Mouse (Mus musculus) midbrain, embryonic 12.5 days (tissue): Measurements from ENCODE around the gene Cdc25a. TPM values are rescaled to one million over a fixed set of nuclear protein-coding genes. Genes with fewer than 3 reads are reported as not detected.

Experiments used
- ATAC-seq: fragments of 200-750 bp; cut with Nextera tagmentation; 2 replicates; pipeline ENCODE4 v1.8.0; 2017; ENCODE audit warnings: low read depth, moderate TSS enrichment, moderate library complexity; ENCODE audit not compliant: low FRiP score
- H3K27ac ChIP-seq: fragments of 300-500 bp; sonication (generic); replicated peaks from 2 replicates; pipeline ENCODE4 v1.5.1; 2016; ENCODE audit warnings: mild to moderate bottlenecking
- H3K27me3 ChIP-seq: fragments of 300-500 bp; sonication (generic); 2 replicates; pipeline ENCODE4 v1.6.1; 2016; ENCODE audit warnings: mild to moderate bottlenecking
- H3K36me3 ChIP-seq: fragments of 300-500 bp; sonication (generic); 2 replicates; pipeline ENCODE4 v1.6.1; 2016
- H3K4me1 ChIP-seq: fragments of 300-500 bp; sonication (generic); 2 replicates; pipeline ENCODE4 v1.6.1; 2016
- H3K4me2 ChIP-seq: fragments of 300-500 bp; sonication (generic); replicated peaks from 2 replicates; pipeline ENCODE4 v1.6.1; 2016; ENCODE audit warnings: mild to moderate bottlenecking, moderate library complexity
- H3K4me3 ChIP-seq: fragments of 300-500 bp; sonication (generic); 2 replicates; pipeline ENCODE4 v1.5.1; 2016; ENCODE audit warnings: mild to moderate bottlenecking
- H3K9ac ChIP-seq: fragments of 300-500 bp; sonication (generic); replicated peaks from 2 replicates; pipeline ENCODE4 v1.6.1; 2016; ENCODE audit warnings: mild to moderate bottlenecking, moderate library complexity
- H3K9me3 ChIP-seq: fragments of 300-500 bp; sonication (generic); 2 replicates; pipeline ENCODE4 v1.6.1; 2016; ENCODE audit warnings: mild to moderate bottlenecking
- WGBS: fragments of 180-500 bp; shearing (Covaris S2); methylation state at CpG from one replicate; pipeline ENCODE4 v1.1.7; 2016; 5-methylcytosine and 5-hydroxymethylcytosine counted together
- polyA plus RNA-seq: library from polyadenylated mRNA; unstranded; fragments of >200 nt; fragmentation: Nextera tagmentation; extraction: Ambion mirVana; gene quantifications from 2 replicates; pipeline ENCODE4 v1.2.1, GENCODE M21; 2016

Gene Cdc25a
- polyA plus RNA-seq, 1 experiment from 2014 or later, result 41.7 TPM

DNA sequence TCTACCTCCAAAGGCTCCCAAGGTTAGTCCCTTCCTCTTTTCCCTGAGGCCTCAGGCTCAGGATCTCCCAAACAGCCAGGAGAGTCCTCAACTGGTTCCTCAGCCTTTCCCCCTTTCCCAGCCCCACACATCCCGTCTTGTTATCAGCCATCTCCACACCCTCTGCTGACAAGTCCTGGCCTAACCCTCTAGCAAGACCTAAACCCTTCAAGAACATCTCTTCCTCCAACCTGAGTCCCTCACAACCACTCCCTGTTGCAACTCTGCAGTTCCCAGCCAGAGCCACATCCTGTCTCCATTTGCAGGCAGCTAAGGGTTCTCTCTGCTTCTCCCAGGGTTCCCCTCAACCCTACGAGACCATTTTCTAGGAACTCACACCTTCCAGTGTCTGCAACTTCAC lies 9.2 kb upstream of the Cdc25a start:
- H3K4me2 ChIP-seq, result no peak overlapping the region
- H3K9ac ChIP-seq, result no peak overlapping the region
- peaks cover 7% of the 10 kb centered on the region; the same call in 1 of the 2 replicates for H3K27me3 ChIP-seq
- WGBS, result 65% methylated on average over 2 of the region's 2 CpGs
- no peak for ATAC-seq
- H3K36me3 ChIP-seq, result no peaks in the 10 kb centered on the region
- no peak overlapping the region for H3K4me3 ChIP-seq
- no peaks in the 10 kb centered on the region for H3K9me3 ChIP-seq
- 0 out of 2 replicates have a peak, but pooled peaks cover 2% of the 10 kb centered on the region for H3K4me1 ChIP-seq
- H3K27ac ChIP-seq, result no peak overlapping the region

- Histone ChIP-seq H3K27me3 (no peaks in the 10 kb centered on the region), H3K4me3 (no peak overlapping the region), H3K36me3 (no peaks in the 10 kb centered on the region), H3K4me2 (no peak overlapping the region), H3K9me3 (no peaks in the 10 kb centered on the region), H3K27ac (no peak overlapping the region), H3K9ac (no peak overlapping the region), H3K4me1 (0 out of 2 replicates have a peak, but pooled peaks cover 2% of the 10 kb centered on the region)
- ATAC-seq, result no peak
- WGBS, result 49% methylated on average over 6 of the region's 6 CpGs
These were observed 4.3 kb upstream of the Cdc25a start for GRCm38 (mm10) chr9:109870983-109871572.

GRCm38 (mm10) chr9:109875695-109876601 lies 569 bp downstream of the Cdc25a start:
- Histone ChIP-seq H3K27me3 (no peaks in the 10 kb centered on the region), H3K4me2 (peak overlapping the region; percentile 88), H3K27ac (peak overlapping the region; percentile 80), H3K9me3 (no peaks in the 10 kb centered on the region), H3K4me1 (peaks cover 17% of the 10 kb centered on the region), H3K36me3 (peaks cover 32% of the 10 kb centered on the region), H3K4me3 (peak overlapping the region; percentile 98), H3K9ac (peak overlapping the region; percentile 95)
- under 1% methylated on average over 67 of the region's 76 CpGs for WGBS
- ATAC-seq, result peak; percentile 72

GRCm38 (mm10) chr9:109876756-109877155 lies 1.4 kb downstream of the Cdc25a start:
- ATAC-seq, result no peak
- H3K4me3 ChIP-seq, result peak overlapping the region; percentile 98
- H3K27ac ChIP-seq, result no peak overlapping the region
- H3K9ac ChIP-seq, result peak overlapping the region; percentile 95
- H3K4me1 ChIP-seq, result peaks cover 17% of the 10 kb centered on the region
- peak overlapping the region; percentile 88 for H3K4me2 ChIP-seq
- H3K36me3 ChIP-seq, result peaks cover 40% of the 10 kb centered on the region
- no peaks in the 10 kb centered on the region for H3K9me3 ChIP-seq
- no peaks in the 10 kb centered on the region for H3K27me3 ChIP-seq
- WGBS, result 11% methylated on average over 3 of the region's 3 CpGs

- Histone ChIP-seq H3K27ac (no peak overlapping the region), H3K9me3 (no peaks in the 10 kb centered on the region), H3K27me3 (no peaks in the 10 kb centered on the region), H3K4me2 (peak overlapping the region; percentile 88), H3K9ac (peak overlapping the region; percentile 95; the same call in 1 of the 2 replicates), H3K4me1 (peaks cover 17% of the 10 kb centered on the region), H3K4me3 (peak overlapping the region; percentile 98), H3K36me3 (peaks cover 49% of the 10 kb centered on the region)
- ATAC-seq, result no peak
- 76% methylated on average over 5 of the region's 5 CpGs for WGBS
These were observed 2.3 kb downstream of the Cdc25a start for GRCm38 (mm10) chr9:109877666-109878065.

GRCm38 (mm10) chr9:109879305-109879704 lies 3.9 kb downstream of the Cdc25a start:
- H3K9me3 ChIP-seq, result no peaks in the 10 kb centered on the region
- ATAC-seq, result no peak
- H3K27me3 ChIP-seq, result no peaks in the 10 kb centered on the region
- H3K4me2 ChIP-seq, result no peak overlapping the region
- H3K9ac ChIP-seq, result no peak overlapping the region
- peaks cover 17% of the 10 kb centered on the region for H3K4me1 ChIP-seq
- 97% methylated on average over 1 of the region's 1 CpGs for WGBS
- H3K4me3 ChIP-seq, result no peak overlapping the region
- H3K36me3 ChIP-seq, result peaks cover 64% of the 10 kb centered on the region
- no peak overlapping the region for H3K27ac ChIP-seq

DNA sequence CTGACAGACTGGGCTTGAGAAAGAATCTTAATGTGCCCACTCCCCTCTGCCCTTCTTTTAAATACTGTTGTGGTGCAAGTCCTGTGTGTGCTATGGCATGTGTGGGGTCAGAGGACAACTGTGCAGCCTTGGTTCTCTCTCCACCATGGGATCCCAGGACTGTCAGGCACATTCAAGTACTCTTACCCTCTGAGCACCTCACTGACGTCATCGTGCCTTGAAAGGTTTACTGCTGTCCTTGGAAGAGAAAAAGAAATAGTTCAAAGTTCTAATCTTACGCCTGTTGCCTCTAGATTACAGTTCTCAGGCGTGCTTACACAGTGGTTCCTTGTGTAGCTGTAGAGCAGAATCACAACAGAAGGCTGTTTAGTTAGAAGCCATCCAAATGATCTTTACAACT lies 10.9 kb downstream of the Cdc25a start:
- peaks cover 98% of the 10 kb centered on the region for H3K36me3 ChIP-seq
- H3K4me1 ChIP-seq, result no peaks in the 10 kb centered on the region
- no peak overlapping the region for H3K27ac ChIP-seq
- H3K9me3 ChIP-seq, result no peaks in the 10 kb centered on the region
- H3K4me2 ChIP-seq, result no peak overlapping the region
- H3K9ac ChIP-seq, result no peak overlapping the region
- WGBS, result 92% methylated on average over 4 of the region's 4 CpGs
- H3K4me3 ChIP-seq, result no peak overlapping the region
- ATAC-seq, result no peak
- H3K27me3 ChIP-seq, result no peaks in the 10 kb centered on the region

DNA sequence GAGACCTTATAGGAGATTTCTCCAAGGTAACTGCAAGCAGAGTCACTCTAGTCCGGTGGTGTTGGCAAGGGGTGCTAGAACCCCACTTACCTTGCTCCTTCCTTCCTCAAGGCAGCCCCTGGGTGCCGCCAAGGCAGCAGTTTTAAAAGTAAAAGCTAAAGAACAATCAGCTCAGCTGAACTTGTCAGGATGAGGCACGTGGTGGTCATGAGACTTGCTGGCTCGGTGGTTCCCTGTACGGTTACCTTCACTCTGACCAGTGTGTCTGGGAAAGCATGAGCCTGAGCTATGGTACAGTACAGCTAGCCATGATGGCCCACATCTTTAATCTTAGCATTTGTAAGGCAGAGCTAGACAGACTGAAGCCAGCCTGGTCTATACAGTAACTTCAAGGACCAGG lies 11.9 kb downstream of the Cdc25a start:
- 91% methylated on average over 5 of the region's 5 CpGs for WGBS
- no peak for ATAC-seq
- no peak overlapping the region for H3K4me2 ChIP-seq
- H3K4me3 ChIP-seq, result no peak overlapping the region
- H3K4me1 ChIP-seq, result no peaks in the 10 kb centered on the region
- H3K27ac ChIP-seq, result no peak overlapping the region
- peaks cover 98% of the 10 kb centered on the region for H3K36me3 ChIP-seq
- H3K9me3 ChIP-seq, result no peaks in the 10 kb centered on the region
- no peaks in the 10 kb centered on the region for H3K27me3 ChIP-seq
- H3K9ac ChIP-seq, result no peak overlapping the region

GRCm38 (mm10) chr9:109891501-109891900 lies 16.1 kb downstream of the Cdc25a start:
- 93% methylated on average over 8 of the region's 8 CpGs for WGBS
- H3K27ac ChIP-seq, result no peak overlapping the region
- H3K4me3 ChIP-seq, result no peak overlapping the region
- no peaks in the 10 kb centered on the region for H3K9me3 ChIP-seq
- no peak for ATAC-seq
- peaks cover 5% of the 10 kb centered on the region; the same call in 1 of the 2 replicates for H3K4me1 ChIP-seq
- no peak overlapping the region for H3K9ac ChIP-seq
- H3K4me2 ChIP-seq, result no peak overlapping the region
- peaks cover 80% of the 10 kb centered on the region for H3K36me3 ChIP-seq
- no peaks in the 10 kb centered on the region for H3K27me3 ChIP-seq

DNA sequence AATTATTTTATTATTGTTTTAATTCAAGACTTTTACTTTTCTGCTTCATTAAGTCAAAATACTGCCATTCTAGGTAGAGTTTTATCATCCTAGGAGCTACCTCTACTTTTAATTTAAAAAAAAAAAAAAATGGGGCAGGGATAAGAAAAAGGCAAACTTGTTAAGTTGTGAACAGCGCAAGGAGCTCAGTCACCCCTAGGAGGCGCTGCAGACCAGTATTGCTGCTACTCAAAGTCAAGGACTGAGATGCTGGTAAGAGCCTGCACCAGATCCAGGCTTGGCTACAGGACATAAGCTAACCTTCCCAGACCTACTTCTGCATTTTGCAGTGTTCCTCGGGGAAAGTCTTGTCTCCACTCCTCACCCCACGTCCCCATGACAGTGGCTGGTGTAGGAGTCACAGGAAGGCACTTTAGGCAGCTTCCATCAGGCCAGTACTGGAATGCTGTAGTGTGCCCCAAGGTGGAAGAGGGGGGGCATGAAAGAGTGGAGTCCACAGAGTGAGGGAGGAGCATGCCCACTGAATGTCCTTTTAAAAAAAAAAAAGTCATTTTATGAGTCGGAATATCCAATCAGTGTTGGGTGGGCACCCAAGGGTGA lies 17.4 kb downstream of the Cdc25a start:
- no peak overlapping the region for H3K27ac ChIP-seq
- H3K4me1 ChIP-seq, result peaks cover 5% of the 10 kb centered on the region; the same call in 1 of the 2 replicates
- H3K27me3 ChIP-seq, result no peaks in the 10 kb centered on the region
- peaks cover 68% of the 10 kb centered on the region for H3K36me3 ChIP-seq
- no peak overlapping the region for H3K4me2 ChIP-seq
- H3K4me3 ChIP-seq, result no peak overlapping the region
- H3K9ac ChIP-seq, result no peak overlapping the region
- H3K9me3 ChIP-seq, result no peaks in the 10 kb centered on the region
- no peak for ATAC-seq
- WGBS, result 69% methylated on average over 5 of the region's 5 CpGs

- Histone ChIP-seq H3K4me1 (peaks cover 5% of the 10 kb centered on the region; the same call in 1 of the 2 replicates), H3K9ac (0 out of 2 replicates have a peak overlapping the region, but pooled peaks have one; percentile 39), H3K27ac (peak overlapping the region; percentile 82), H3K4me2 (no peak overlapping the region), H3K9me3 (no peaks in the 10 kb centered on the region), H3K27me3 (no peaks in the 10 kb centered on the region), H3K4me3 (no peak overlapping the region), H3K36me3 (peaks cover 50% of the 10 kb centered on the region)
- peak; percentile 68 for ATAC-seq
- 40% methylated on average over 6 of the region's 6 CpGs for WGBS
These were observed 19.2 kb downstream of the Cdc25a start for GRCm38 (mm10) chr9:109894413-109895090.
